Mouse (Mus musculus) intestine, postnatal 0 days (tissue): ENCODE data around the gene Dnm2. TPM values are rescaled to one million over a fixed set of nuclear protein-coding genes. Genes with fewer than 3 reads are reported as not detected.
"Not testable (repeated sequence)": the region's sequence is repeated elsewhere in the genome, so short reads cannot be mapped to it uniquely, and the experiment has no call there.

Source experiments
- ATAC-seq: fragments of 200-750 bp; cut with Nextera tagmentation; 2 replicates; pipeline ENCODE4 v1.8.0; 2017; ENCODE audit warnings: mild to moderate bottlenecking, moderate TSS enrichment, moderate library complexity
- H3K27ac ChIP-seq: fragments of 300-500 bp; sonication (generic); 2 replicates; pipeline ENCODE4 v1.5.1; 2014; ENCODE audit warnings: mild to moderate bottlenecking, low read depth, low read length, moderate library complexity
- H3K27me3 ChIP-seq: fragments of 300-500 bp; sonication (generic); replicated peaks from 2 replicates; pipeline ENCODE4 v1.6.1; 2014; ENCODE audit warnings: low read length, mixed read lengths; ENCODE audit not compliant: control insufficient read depth, insufficient read depth
- H3K36me3 ChIP-seq: fragments of 300-500 bp; sonication (generic); 2 replicates; pipeline ENCODE4 v1.6.1; 2014; ENCODE audit warnings: mild to moderate bottlenecking, moderate library complexity; ENCODE audit not compliant: control insufficient read depth, insufficient read depth
- H3K4me1 ChIP-seq: fragments of 300-500 bp; sonication (generic); replicated peaks from 2 replicates; pipeline ENCODE4 v1.6.1; 2014; ENCODE audit warnings: antibody characterized with exemption, low read length, mixed read lengths; ENCODE audit not compliant: control insufficient read depth, insufficient read depth
- H3K4me2 ChIP-seq: fragments of 300-500 bp; sonication (generic); replicated peaks from 2 replicates; pipeline ENCODE4 v1.6.1; 2014; ENCODE audit warnings: low read depth, mild to moderate bottlenecking, moderate library complexity
- H3K4me3 ChIP-seq: fragments of 300-500 bp; sonication (generic); 2 replicates; pipeline ENCODE4 v1.5.1; 2014; ENCODE audit warnings: low read depth, low read length
- H3K9ac ChIP-seq: fragments of 300-500 bp; sonication (generic); 2 replicates; pipeline ENCODE4 v1.6.1; 2014; ENCODE audit warnings: mild to moderate bottlenecking, low read depth, low read length
- H3K9me3 ChIP-seq: fragments of 300-500 bp; sonication (generic); 2 replicates; pipeline ENCODE4 v1.6.1; 2016; ENCODE audit warnings: mixed run types; ENCODE audit not compliant: control insufficient read depth
- CTCF ChIP-seq: sonication (generic); IDR thresholded peaks from 2 replicates; pipeline ENCODE4 v1.5.1; 2016; ENCODE audit warnings: low read depth, mild to moderate bottlenecking, control low read depth, antibody characterized with exemption, moderate library complexity
- WGBS: fragments of 180-500 bp; shearing (Covaris S2); extraction: QIAGEN DNeasy Blood & Tissue Kit; methylation state at CpG from one replicate; pipeline ENCODE4 v1.1.7; 2014; 5-methylcytosine and 5-hydroxymethylcytosine counted together
- polyA plus RNA-seq: library from polyadenylated mRNA; unstranded; fragments of >200 nt; fragmentation: Nextera tagmentation; extraction: Ambion mirVana; gene quantifications from 2 replicates; pipeline ENCODE4 v1.2.1, GENCODE M21; 2015

The Dnm2 gene
- polyA plus RNA-seq, 1 experiment from 2014 or later, result 69.6 TPM

DNA sequence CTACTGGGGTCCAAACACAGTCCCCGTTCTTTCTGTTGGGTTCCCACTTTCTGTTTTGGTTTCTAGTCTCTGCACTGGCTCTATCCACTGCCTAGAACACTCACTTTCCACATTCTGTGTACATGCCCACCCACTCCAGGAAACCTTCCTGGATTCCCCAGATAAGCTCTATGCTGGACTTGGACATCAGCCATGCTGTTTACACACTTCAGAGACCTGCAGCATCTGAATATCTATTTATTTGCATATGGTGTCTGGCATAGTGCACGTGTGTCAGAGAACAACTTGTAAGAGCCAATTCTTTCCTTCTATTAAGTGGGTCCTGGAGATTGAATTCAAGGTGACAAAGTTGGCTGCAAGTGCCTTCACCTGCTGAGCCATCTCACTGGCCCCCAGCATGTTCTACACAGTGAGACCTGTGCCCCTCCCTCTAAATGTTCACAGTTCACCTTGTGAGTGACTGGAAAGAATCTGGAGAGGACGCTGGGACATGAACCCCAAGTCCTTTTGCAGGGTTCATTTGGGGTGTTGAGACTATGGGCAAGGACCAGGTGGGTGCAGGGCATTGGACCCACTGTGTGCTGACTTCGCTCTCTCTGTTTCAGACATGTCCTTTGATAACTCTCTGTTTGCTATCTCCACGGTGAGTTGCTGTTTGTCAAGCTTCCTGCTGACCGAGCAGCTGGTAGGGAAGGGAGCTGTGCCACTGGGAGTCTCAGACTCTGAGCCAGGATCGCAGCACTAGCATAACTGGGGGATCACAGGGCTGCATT, 115.5 kb downstream of the Dnm2 start:
- no peak overlapping the region for H3K9ac ChIP-seq
- WGBS, result 60% methylated on average over 7 of the region's 7 CpGs
- no peak for ATAC-seq
- H3K4me2 ChIP-seq, result no peak overlapping the region
- H3K27me3 ChIP-seq, result no peaks in the 10 kb centered on the region
- no peak overlapping the region for H3K27ac ChIP-seq
- no peaks in the 10 kb centered on the region; the same call in 1 of the 2 replicates for H3K4me1 ChIP-seq
- H3K9me3 ChIP-seq, result no peaks in the 10 kb centered on the region
- no peak overlapping the region for H3K4me3 ChIP-seq
- H3K36me3 ChIP-seq, result no peaks in the 10 kb centered on the region
- TF ChIP-seq CTCF, result no peak

DNA sequence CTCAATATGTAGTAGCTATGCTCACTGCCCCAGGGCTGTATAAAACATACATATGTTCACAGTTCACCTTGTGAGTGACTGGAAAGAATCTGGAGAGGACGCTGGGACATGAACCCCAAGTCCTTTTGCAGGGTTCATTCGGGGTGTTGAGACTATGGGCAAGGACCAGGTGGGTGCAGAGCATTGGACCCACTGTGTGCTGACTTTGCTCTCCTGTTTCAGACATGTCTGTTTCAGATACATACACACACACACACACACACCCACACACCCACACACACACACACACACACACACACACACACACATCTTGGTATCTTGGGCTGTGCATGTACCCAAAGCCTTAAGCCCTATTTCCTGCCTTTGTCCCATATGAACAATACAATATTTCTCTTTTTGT, 117.3 kb downstream of the Dnm2 start:
- ATAC-seq, H3K27me3 ChIP-seq, H3K4me1 ChIP-seq, H3K36me3 ChIP-seq, H3K27ac ChIP-seq, H3K4me2 ChIP-seq, H3K4me3 ChIP-seq, H3K9me3 ChIP-seq, H3K9ac ChIP-seq: not testable (repeated sequence)
- WGBS, result 89% methylated on average over 2 of the region's 2 CpGs

DNA sequence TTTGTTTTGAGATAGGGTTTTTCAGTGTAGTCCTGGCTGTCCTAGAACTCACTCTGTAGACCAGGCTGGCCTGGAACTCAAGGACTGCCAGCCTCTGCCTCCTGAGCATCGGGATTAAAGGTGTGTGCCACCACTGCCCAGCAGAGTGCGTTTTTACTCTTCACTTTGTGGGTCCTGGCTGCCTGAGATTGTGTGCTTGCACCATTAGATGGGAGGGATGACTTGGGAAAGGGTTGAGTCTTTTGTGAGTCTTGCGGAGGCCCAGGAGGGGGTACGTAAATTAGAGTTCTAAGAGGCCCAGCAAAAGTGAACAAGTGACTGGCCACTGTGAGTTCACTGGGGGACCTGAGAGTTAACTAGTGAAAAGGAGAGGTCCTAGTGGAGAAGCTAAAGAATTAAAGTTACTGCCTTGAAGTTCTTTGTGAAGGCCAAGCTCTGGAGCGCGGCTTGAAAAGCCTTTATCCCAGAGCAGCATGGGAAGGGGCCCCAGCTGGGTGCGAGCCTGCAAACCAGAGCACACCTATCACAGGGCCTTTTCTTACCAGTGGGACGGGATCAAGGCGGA, 120.7 kb downstream of the Dnm2 start:
- Histone ChIP-seq H3K9me3 (no peaks in the 10 kb centered on the region), H3K36me3 (no peaks in the 10 kb centered on the region), H3K9ac (peak overlapping the region; percentile 35; the same call in 1 of the 2 replicates), H3K4me1 (no peaks in the 10 kb centered on the region; the same call in 1 of the 2 replicates), H3K4me3 (peak overlapping the region; percentile 62), H3K27ac (peak overlapping the region; percentile 57), H3K27me3 (no peaks in the 10 kb centered on the region), H3K4me2 (peak overlapping the region; percentile 75)
- no peak for TF ChIP-seq CTCF
- WGBS, result 8% methylated on average over 9 of the region's 9 CpGs
- peak; percentile 78 for ATAC-seq

DNA sequence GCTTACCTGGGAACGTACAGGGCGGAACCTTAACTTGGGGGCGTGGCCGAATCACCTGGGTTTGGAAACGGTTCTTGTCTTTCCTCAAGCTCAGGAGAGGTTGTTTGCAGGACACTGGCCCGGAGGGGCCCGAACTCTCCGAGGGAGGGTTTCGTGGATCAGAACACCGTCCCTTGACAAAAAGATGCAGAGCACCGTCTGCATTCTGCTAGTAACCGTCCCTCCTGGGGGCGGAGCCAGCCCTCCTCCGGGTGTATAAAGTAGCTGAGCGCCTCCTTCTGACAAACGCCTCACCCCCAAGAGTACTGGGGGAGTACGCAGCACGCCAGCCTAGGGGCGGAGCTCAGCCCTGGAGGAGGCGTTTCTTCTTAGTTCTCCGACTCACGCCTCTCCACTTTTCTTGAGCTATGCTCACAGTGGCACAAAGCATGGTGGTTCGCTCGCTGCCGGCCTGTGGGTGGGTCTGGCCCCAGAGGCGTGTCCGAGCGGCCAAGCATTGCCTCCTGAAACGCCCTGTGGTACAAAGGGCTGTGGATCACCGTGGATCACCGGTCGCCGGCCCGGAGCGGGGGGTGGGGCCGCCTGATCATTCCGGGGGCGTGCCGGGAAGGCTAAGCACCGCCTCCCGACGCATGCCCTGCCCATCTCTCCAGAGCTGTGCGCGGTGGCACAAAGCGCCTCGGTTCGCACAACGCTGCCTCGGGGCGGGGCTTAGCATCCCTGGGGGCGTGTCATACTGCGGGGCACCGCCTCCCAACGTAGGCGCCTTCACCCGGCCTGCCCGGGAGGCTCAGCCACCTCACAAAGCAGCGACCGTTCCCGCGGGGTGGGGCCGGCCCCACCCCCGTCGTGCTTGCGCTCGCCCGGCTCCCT, 121.4 kb downstream of the Dnm2 start:
- Histone ChIP-seq H3K4me1 (no peaks in the 10 kb centered on the region; the same call in 1 of the 2 replicates), H3K9me3 (no peaks in the 10 kb centered on the region), H3K27me3 (no peaks in the 10 kb centered on the region), H3K36me3 (peaks cover 5% of the 10 kb centered on the region; the same call in 1 of the 2 replicates), H3K4me2 (peak overlapping the region; percentile 75), H3K4me3 (peak overlapping the region; percentile 62), H3K9ac (peak overlapping the region; percentile 35; the same call in 1 of the 2 replicates), H3K27ac (peak overlapping the region; percentile 57)
- ATAC-seq, result peak; percentile 90
- WGBS, result under 1% methylated on average over 59 of the region's 67 CpGs
- peak; percentile 76 for TF ChIP-seq CTCF

DNA sequence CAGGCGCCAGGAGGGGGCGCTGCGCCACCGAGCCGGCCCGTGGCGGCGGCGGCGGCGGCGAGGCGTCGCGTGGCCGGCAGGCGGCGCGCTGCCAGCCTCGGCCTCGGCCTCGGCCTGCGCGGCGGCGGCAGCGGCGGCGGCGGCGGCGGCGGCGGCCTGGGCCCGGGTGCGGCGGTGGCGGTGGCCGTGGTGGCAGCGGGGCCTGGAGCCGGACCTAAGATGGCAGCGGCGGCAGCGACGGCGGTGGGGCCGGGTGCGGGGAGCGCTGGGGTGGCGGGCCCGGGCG, 122.0 kb downstream of the Dnm2 start, which contains the start of gene Carm1:
Gene Carm1 (plus strand): TSS at position 106 of the 286 bp plus-strand sequence.
- peak within 1 kb of the TSS; percentile 86 for H3K9ac ChIP-seq
- no peaks in the 10 kb centered on the region for H3K27me3 ChIP-seq
- H3K4me3 ChIP-seq, result peak within 1 kb of the TSS; percentile 72
- no peak for TF ChIP-seq CTCF
- H3K4me2 ChIP-seq, result peak within 1 kb of the TSS; percentile 75
- peaks cover 6% of the 10 kb centered on the region; the same call in 1 of the 2 replicates for H3K36me3 ChIP-seq
- peak within 1 kb of the TSS; percentile 97 for H3K27ac ChIP-seq
- H3K4me1 ChIP-seq, result no peaks in the 10 kb centered on the region; the same call in 1 of the 2 replicates
- no peak for ATAC-seq
- H3K9me3 ChIP-seq, result no peaks in the 10 kb centered on the region
- WGBS, result 1% methylated on average over 21 of the region's 52 CpGs
